Mouse (Mus musculus) midbrain, embryonic 16.5 days (tissue): ENCODE data around the gene Wdr72. TPM values are rescaled to one million over a fixed set of nuclear protein-coding genes. Genes with fewer than 3 reads are reported as not detected.

Experiments used
- ATAC-seq: fragments of 200-750 bp; cut with Nextera tagmentation; 2 replicates; pipeline ENCODE4 v1.8.0; 2017; ENCODE audit warnings: moderate TSS enrichment
- H3K27ac ChIP-seq: fragments of 300-500 bp; sonication (generic); 2 replicates; pipeline ENCODE4 v1.5.1; 2014; ENCODE audit warnings: mild to moderate bottlenecking, low read length, mixed read lengths
- H3K27me3 ChIP-seq: fragments of 300-500 bp; sonication (generic); 2 replicates; pipeline ENCODE4 v1.6.1; 2014; ENCODE audit warnings: low read depth, low read length, mixed read lengths; ENCODE audit not compliant: control insufficient read depth, insufficient read depth
- H3K36me3 ChIP-seq: fragments of 300-500 bp; sonication (generic); 2 replicates; pipeline ENCODE4 v1.6.1; 2014; ENCODE audit warnings: mild to moderate bottlenecking, low read length, moderate library complexity, mixed read lengths; ENCODE audit not compliant: control insufficient read depth, insufficient read depth
- H3K4me1 ChIP-seq: fragments of 300-500 bp; sonication (generic); 2 replicates; pipeline ENCODE4 v1.6.1; 2014; ENCODE audit warnings: mild to moderate bottlenecking, low read length, mixed read lengths; ENCODE audit not compliant: control insufficient read depth, insufficient read depth
- H3K4me2 ChIP-seq: fragments of 300-500 bp; sonication (generic); 2 replicates; pipeline ENCODE4 v1.6.1; 2014; ENCODE audit warnings: mild to moderate bottlenecking, low read length, mixed read lengths
- H3K4me3 ChIP-seq: fragments of 300-500 bp; sonication (generic); 2 replicates; pipeline ENCODE4 v1.5.1; 2014; ENCODE audit warnings: low read depth, mild to moderate bottlenecking, low read length, moderate library complexity, mixed read lengths
- H3K9ac ChIP-seq: fragments of 300-500 bp; sonication (generic); 2 replicates; pipeline ENCODE4 v1.6.1; 2014; ENCODE audit warnings: low read depth, low read length, mixed read lengths
- H3K9me3 ChIP-seq: fragments of 300-500 bp; sonication (generic); replicated peaks from 2 replicates; pipeline ENCODE4 v1.6.1; 2014; ENCODE audit warnings: mild to moderate bottlenecking, low read length, mixed read lengths; ENCODE audit not compliant: control insufficient read depth, poor library complexity, severe bottlenecking
- WGBS: fragments of 180-500 bp; shearing (Covaris S2); extraction: QIAGEN DNeasy Blood & Tissue Kit; methylation state at CpG from one replicate; pipeline ENCODE4 v1.1.7; 2014; 5-methylcytosine and 5-hydroxymethylcytosine counted together
- polyA plus RNA-seq: library from polyadenylated mRNA; unstranded; fragments of >200 nt; fragmentation: Nextera tagmentation; extraction: Ambion mirVana; gene quantifications from 2 replicates; pipeline ENCODE4 v1.2.1, GENCODE M21; 2015

Gene Wdr72
- polyA plus RNA-seq: 0.43 and 0.67 TPM in 2 replicates

DNA sequence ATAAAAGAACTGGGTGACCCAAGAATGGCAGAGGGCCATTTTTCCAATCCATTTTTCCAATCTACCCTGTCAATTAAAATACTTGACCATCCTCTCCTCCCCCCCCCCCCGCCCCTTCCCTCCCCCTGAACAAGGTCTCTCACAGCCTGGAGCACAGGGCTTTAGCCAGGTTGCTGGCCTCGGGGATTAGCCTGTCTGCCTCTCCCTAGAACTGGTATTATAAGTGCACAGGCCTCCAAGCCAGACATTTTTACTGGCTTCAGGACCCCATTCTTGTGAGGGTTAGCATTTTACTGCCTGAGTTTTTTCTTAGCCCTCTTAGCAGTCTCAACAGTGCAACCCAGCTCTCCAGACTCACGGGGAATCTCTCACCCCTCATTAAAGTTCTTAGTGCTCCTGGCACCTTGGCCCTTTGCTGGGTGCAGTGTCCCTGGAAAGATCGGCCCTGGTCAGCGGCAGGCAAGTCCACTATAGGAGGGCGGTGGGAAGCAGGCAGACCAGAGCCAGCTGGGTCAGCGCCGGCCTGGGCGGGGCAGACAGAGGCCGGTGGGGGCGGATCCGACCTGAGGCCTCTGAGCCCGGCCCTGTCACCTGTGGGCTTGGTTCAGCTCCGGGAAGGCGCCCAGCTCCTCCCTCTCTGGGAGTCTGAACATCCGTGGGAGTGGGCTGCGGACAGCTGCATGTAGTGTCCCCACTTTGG is at the start of gene Wdr72:
Gene Wdr72, plus strand, starts transcription at position 596 of the 700 bp plus-strand sequence.
- Histone ChIP-seq H3K9ac (no peak within 1 kb of the TSS), H3K4me2 (peak within 1 kb of the TSS; percentile 49), H3K4me3 (peak within 1 kb of the TSS; percentile 12; the same call in 1 of the 2 replicates), H3K36me3 (no peaks in the 10 kb centered on the region), H3K4me1 (no peaks in the 10 kb centered on the region; the same call in 1 of the 2 replicates), H3K27me3 (no peaks in the 10 kb centered on the region), H3K27ac (no peak within 1 kb of the TSS), H3K9me3 (no peaks in the 10 kb centered on the region)
- WGBS: 5% methylated on average over 16 of the region's 17 CpGs
- ATAC-seq: no peak

DNA sequence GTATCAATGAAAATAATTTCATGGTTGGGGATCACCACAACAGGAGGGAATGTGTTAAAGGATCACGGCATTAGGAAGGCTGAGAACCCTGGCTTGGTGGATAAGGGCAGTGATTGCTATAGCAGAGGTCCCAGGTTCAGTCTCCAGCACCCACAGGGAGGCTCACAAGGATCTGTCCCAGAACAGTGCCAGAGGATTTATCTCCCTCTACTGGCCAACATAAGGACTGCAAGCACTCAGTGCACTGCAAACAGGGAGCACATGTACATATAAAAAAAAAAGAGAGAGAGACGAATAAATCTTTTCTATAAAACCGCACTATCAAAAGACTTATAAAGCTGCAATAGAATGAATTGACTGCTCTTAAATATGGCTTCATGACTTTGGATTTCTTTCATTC is 43.9 kb upstream of the Wdr72 start:
- Histone ChIP-seq H3K4me3 (no peak overlapping the region), H3K4me2 (no peak overlapping the region), H3K4me1 (peaks cover 6% of the 10 kb centered on the region; the same call in 1 of the 2 replicates), H3K27me3 (no peaks in the 10 kb centered on the region), H3K9me3 (no peaks in the 10 kb centered on the region), H3K9ac (no peak overlapping the region), H3K36me3 (no peaks in the 10 kb centered on the region), H3K27ac (no peak overlapping the region)
- 85% methylated on average over 3 of the region's 3 CpGs for WGBS
- ATAC-seq: no peak

DNA sequence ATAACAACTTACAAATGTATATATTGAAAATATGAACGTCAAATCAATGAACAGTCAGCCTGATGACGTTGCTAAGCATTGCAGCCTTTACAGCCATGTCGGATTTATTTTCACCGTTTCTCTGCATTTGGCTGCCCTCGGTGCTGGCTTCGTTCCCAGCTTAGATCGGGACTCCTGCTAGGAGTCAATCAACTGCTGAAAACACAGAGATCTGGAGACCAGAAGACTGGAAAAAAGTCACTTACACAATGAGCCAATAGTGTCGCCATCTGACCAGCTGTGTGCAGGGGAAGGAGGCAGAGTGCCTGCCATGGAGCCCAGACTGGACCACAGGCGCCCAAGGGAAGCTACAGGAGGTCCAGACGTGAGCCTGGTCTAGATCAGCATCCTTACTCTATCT is 43.4 kb upstream of the Wdr72 start:
- H3K9me3 ChIP-seq: no peaks in the 10 kb centered on the region
- no peak overlapping the region for H3K4me2 ChIP-seq
- no peaks in the 10 kb centered on the region for H3K36me3 ChIP-seq
- H3K9ac ChIP-seq: no peak overlapping the region
- no peaks in the 10 kb centered on the region for H3K27me3 ChIP-seq
- WGBS: 60% methylated on average over 10 of the region's 10 CpGs
- no peak for ATAC-seq
- H3K27ac ChIP-seq: no peak overlapping the region
- H3K4me3 ChIP-seq: no peak overlapping the region
- peaks cover 6% of the 10 kb centered on the region; the same call in 1 of the 2 replicates for H3K4me1 ChIP-seq

DNA sequence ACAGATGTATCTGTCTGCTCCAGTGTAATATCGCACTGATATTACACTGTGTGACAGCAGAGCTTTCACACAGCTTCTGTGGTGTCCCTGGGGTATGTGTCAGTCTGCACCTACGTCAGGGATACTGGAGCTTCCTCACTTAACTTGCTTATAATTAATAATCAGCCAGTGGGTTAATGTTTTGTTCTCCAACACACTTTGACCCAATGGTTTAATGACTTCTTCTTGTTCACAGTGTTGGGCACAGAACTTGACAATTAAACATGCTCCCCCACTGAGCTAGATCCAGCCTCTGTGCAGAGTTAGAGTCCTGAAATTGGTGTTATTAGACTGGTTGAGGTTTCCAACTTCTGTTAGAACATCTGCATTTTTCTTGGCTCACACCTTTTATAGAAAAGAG is 34.2 kb upstream of the Wdr72 start:
- Histone ChIP-seq H3K27me3 (no peaks in the 10 kb centered on the region), H3K4me2 (no peak overlapping the region), H3K4me1 (no peaks in the 10 kb centered on the region), H3K36me3 (no peaks in the 10 kb centered on the region), H3K27ac (no peak overlapping the region), H3K9ac (no peak overlapping the region), H3K9me3 (no peaks in the 10 kb centered on the region), H3K4me3 (no peak overlapping the region)
- 70% methylated on average over 2 of the region's 2 CpGs for WGBS
- ATAC-seq: no peak

DNA sequence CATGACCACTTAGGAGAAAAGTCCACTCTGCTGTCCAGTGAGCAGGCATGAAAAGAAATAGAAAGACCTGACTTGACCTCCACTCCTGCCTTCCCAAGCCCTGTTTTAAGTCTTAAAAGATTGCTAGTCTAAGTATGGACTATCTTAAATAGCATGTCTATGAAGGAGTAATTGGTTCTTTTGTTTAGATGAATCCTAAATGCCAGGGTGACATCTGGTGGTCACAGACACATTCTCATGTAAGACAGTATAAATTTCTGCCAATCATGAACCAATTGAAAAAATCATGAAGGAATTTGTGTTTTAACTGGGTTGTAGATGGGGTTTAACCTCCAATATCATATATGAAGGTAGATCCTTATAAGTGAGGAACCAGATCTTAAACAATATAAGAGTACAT is 31.7 kb upstream of the Wdr72 start:
- H3K4me3 ChIP-seq: no peak overlapping the region
- no peak overlapping the region for H3K27ac ChIP-seq
- no peak overlapping the region for H3K4me2 ChIP-seq
- H3K36me3 ChIP-seq: no peaks in the 10 kb centered on the region
- no peak overlapping the region for H3K9ac ChIP-seq
- no peaks in the 10 kb centered on the region for H3K4me1 ChIP-seq
- H3K9me3 ChIP-seq: no peaks in the 10 kb centered on the region
- no peaks in the 10 kb centered on the region for H3K27me3 ChIP-seq
- peak; percentile 8; the same call in 1 of the 2 replicates for ATAC-seq

DNA sequence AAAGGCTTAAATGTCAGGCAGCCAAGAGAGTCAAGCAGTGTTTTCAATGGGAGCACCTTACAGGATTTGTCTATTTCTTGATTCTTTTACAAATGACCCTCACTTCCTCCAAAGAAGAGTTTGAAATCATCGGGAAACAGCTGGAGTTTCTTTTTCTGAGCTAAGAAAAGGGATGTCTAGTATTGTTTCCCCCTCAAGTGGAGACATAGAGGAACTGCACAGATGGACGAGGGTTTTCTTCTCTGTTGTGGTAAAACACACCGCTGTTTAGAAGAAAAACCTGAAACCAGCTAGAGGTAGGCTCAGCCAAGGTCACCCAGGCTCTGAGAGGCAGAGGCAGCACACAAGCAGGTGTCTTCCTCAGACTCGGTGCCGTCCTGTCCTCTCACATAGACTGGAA is 29.9 kb upstream of the Wdr72 start:
- Histone ChIP-seq H3K36me3 (no peaks in the 10 kb centered on the region), H3K4me1 (no peaks in the 10 kb centered on the region), H3K9ac (no peak overlapping the region), H3K27me3 (no peaks in the 10 kb centered on the region), H3K4me2 (no peak overlapping the region), H3K27ac (no peak overlapping the region), H3K9me3 (no peaks in the 10 kb centered on the region), H3K4me3 (no peak overlapping the region)
- 35% methylated on average over 5 of the region's 5 CpGs for WGBS
- ATAC-seq: no peak

DNA sequence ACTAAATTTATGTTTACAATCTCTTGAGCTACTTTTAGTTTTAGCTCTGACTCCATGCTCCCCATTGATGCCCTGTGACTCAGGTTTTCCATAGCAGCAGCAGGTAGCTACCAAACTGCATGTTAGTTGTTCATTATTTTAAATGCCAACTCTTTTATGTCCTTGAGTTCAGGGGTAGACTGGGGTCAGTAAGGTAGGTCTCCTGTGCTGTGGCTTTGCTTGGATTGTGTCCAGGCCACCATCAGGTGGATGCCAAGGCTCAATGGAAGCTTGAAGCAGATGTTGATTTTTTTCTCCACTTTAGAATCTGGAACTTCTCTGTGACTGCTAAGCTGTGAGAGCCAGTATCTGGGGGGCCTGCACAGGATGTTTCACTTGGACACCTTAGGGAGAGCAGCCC is 8.6 kb upstream of the Wdr72 start:
- H3K9me3 ChIP-seq: no peaks in the 10 kb centered on the region
- ATAC-seq: no peak
- no peaks in the 10 kb centered on the region for H3K27me3 ChIP-seq
- no peak overlapping the region for H3K4me2 ChIP-seq
- H3K4me1 ChIP-seq: no peaks in the 10 kb centered on the region
- no peak overlapping the region for H3K27ac ChIP-seq
- H3K4me3 ChIP-seq: no peak overlapping the region
- no peak overlapping the region for H3K9ac ChIP-seq
- H3K36me3 ChIP-seq: no peaks in the 10 kb centered on the region

DNA sequence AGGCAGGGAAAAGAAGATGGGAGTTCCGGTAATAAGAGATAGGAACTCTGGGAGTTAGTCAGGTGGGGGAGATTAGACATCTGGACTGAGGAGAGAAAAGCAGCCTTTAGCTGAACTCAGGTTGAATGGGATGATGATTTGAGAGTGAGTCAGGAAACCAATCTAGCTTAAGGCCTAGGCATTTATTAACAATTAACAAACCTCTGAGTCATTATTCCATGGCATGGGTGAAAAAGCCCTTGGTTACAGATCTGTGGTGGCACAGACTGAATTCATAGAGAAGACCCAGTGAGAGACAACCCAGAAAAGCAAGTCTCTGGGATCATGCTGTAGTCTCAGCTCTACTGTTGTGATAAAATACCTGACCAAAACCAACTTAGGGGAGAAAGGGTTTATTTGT is 7.5 kb upstream of the Wdr72 start:
- no peak for ATAC-seq
- WGBS: 92% methylated on average over 1 of the region's 1 CpGs
- Histone ChIP-seq H3K4me1 (no peaks in the 10 kb centered on the region), H3K36me3 (no peaks in the 10 kb centered on the region), H3K9ac (no peak overlapping the region), H3K27ac (no peak overlapping the region), H3K9me3 (no peaks in the 10 kb centered on the region), H3K4me2 (no peak overlapping the region), H3K4me3 (no peak overlapping the region), H3K27me3 (no peaks in the 10 kb centered on the region)

DNA sequence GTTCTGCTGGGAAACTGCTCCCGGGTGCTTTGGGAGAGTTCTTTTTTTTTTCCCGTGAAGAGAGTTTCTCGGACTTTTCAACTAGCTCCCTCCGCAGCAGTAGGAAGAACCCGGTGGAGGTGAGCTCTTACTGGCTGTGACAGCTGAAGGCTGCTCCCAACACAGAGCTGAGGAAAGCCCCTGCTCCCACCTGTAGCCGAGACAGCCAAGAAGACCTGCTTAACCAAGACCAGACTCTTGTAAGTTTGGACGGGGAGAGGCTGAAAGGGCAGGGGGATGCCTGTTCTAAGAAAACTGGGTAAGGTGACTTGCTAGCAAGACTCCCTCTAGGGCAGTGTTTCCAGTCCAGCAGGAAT is 283 bp downstream of the Wdr72 start:
- WGBS: 6% methylated on average over 7 of the region's 7 CpGs
- H3K27ac ChIP-seq: no peak overlapping the region
- peak overlapping the region; percentile 12; the same call in 1 of the 2 replicates for H3K4me3 ChIP-seq
- peak overlapping the region; percentile 49 for H3K4me2 ChIP-seq
- no peaks in the 10 kb centered on the region for H3K27me3 ChIP-seq
- H3K9me3 ChIP-seq: no peaks in the 10 kb centered on the region
- H3K4me1 ChIP-seq: no peaks in the 10 kb centered on the region; the same call in 1 of the 2 replicates
- H3K36me3 ChIP-seq: no peaks in the 10 kb centered on the region
- no peak for ATAC-seq
- H3K9ac ChIP-seq: no peak overlapping the region
